Mouse (Mus musculus) CH12.LX (cell line): ENCODE data around the gene Dlg5. TPM values are rescaled to one million over a fixed set of nuclear protein-coding genes. Genes with fewer than 3 reads are reported as not detected.
A peak's percentile ranks its signal among the peaks of the same experiment; 100 is the strongest.

Source experiments
- DNase-seq: peaks from one replicate; pipeline ENCODE4 v3.0.0-alpha.2; 2013; ENCODE audit errors: extremely low read depth
- H3K27ac ChIP-seq: 2 replicates; pipeline ENCODE4 v1.5.1; 2012; ENCODE audit warnings: low read depth, mild to moderate bottlenecking, control low read depth, moderate library complexity; ENCODE audit not compliant: insufficient read depth
- H3K27me3 ChIP-seq: replicated peaks from 2 replicates; pipeline ENCODE3; 2012; ENCODE audit warnings: inconsistent platforms
- H3K36me3 ChIP-seq, 2 experiments: replicated peaks in 1 of 2; 2 replicates each; pipeline versions ENCODE3 to v1.6.1; 2012; ENCODE audit warnings: inconsistent platforms in 1 of 2, low read length in 1 of 2, mild to moderate bottlenecking in 1 of 2, mixed read lengths in 1 of 2, moderate library complexity in 1 of 2; ENCODE audit not compliant: control insufficient read depth in 1 of 2, insufficient read depth in 1 of 2
- H3K4me1 ChIP-seq, 2 experiments: 2 replicates each; pipeline ENCODE4 v1.6.1; 2012; ENCODE audit warnings: inconsistent platforms in 1 of 2, moderate library complexity in 1 of 2; ENCODE audit not compliant: insufficient read depth in 2 of 2, control insufficient read depth in 1 of 2
- H3K4me2 ChIP-seq: 2 replicates; pipeline ENCODE4 v1.6.1; 2012; ENCODE audit warnings: low read depth, mild to moderate bottlenecking, control low read depth; ENCODE audit not compliant: poor library complexity, insufficient read depth, severe bottlenecking
- H3K4me3 ChIP-seq, 3 experiments: fragments of 150-350 bp in 1 of 3; sonication (generic) in 1 of 3; replicated peaks in 1 of 3; 2 replicates each; pipeline versions ENCODE3 to v1.5.1; 2011 to 2012; ENCODE audit warnings: low read depth in 2 of 3, low read length in 2 of 3, mild to moderate bottlenecking in 2 of 3, moderate library complexity in 2 of 3, control low read depth in 1 of 3, improper control_type of control experiment in 1 of 3, inconsistent platforms in 1 of 3, mixed read lengths in 1 of 3; ENCODE audit not compliant: poor library complexity in 1 of 3
- H3K79me2 ChIP-seq: replicated peaks from 2 replicates; pipeline ENCODE4 v1.6.1; 2012; ENCODE audit warnings: mild to moderate bottlenecking, moderate library complexity; ENCODE audit not compliant: control insufficient read depth, poor library complexity, insufficient read depth, severe bottlenecking; ENCODE audit errors: extremely low read depth
- H3K9ac ChIP-seq: 2 replicates; pipeline ENCODE4 v1.6.1; 2012; ENCODE audit warnings: low read depth, mild to moderate bottlenecking, control low read depth, moderate library complexity; ENCODE audit not compliant: insufficient read depth
- H3K9me3 ChIP-seq: replicated peaks from 2 replicates; pipeline ENCODE3; 2012; ENCODE audit warnings: low read length, inconsistent platforms, mixed read lengths
- BHLHE40 ChIP-seq: IDR thresholded peaks from 2 replicates; pipeline ENCODE4 v1.6.1; 2011; ENCODE audit warnings: mild to moderate bottlenecking, low read depth, low read length, improper control_type of control experiment
- CHD1 ChIP-seq: IDR thresholded peaks from 2 replicates; pipeline ENCODE4 v1.6.1; 2012; ENCODE audit warnings: low read depth, low read length, improper control_type of control experiment, inconsistent platforms
- HCFC1 ChIP-seq: IDR thresholded peaks from 2 replicates; pipeline ENCODE4 v1.6.1; 2012; ENCODE audit warnings: low read depth, mild to moderate bottlenecking, inconsistent platforms, low read length, improper control_type of control experiment
- IRF4 ChIP-seq: IDR thresholded peaks from 2 replicates; pipeline ENCODE4 v1.6.1; 2014; ENCODE audit warnings: low read depth, mild to moderate bottlenecking, inconsistent platforms, low read length, improper control_type of control experiment
- KAT2A ChIP-seq: IDR thresholded peaks from 2 replicates; pipeline ENCODE4 v1.6.1; 2012; ENCODE audit warnings: low read length, improper control_type of control experiment, inconsistent platforms; ENCODE audit not compliant: insufficient replicate concordance
- MAFK ChIP-seq: IDR thresholded peaks from 2 replicates; pipeline ENCODE4 v1.6.1; 2011; ENCODE audit warnings: low read length, improper control_type of control experiment; ENCODE audit not compliant: insufficient replicate concordance
- MAX ChIP-seq: IDR thresholded peaks from 2 replicates; pipeline ENCODE4 v1.6.1; 2011; ENCODE audit warnings: low read length, improper control_type of control experiment
- MAZ ChIP-seq: IDR thresholded peaks from 2 replicates; pipeline ENCODE4 v1.6.1; 2012; ENCODE audit warnings: low read depth, mild to moderate bottlenecking, inconsistent platforms, low read length, improper control_type of control experiment, moderate library complexity
- MYC ChIP-seq: IDR thresholded peaks from 2 replicates; pipeline ENCODE4 v1.6.1; 2011; ENCODE audit warnings: low read depth, mild to moderate bottlenecking, improper control_type of control experiment, low read length
- NRF1 ChIP-seq: IDR thresholded peaks from 2 replicates; pipeline ENCODE4 v1.6.1; 2014; ENCODE audit warnings: low read depth, mild to moderate bottlenecking, inconsistent platforms, low read length, improper control_type of control experiment, moderate library complexity
- PAX5 ChIP-seq: IDR thresholded peaks from 2 replicates; pipeline ENCODE4 v1.6.1; 2012; ENCODE audit warnings: low read length, inconsistent platforms, mixed read lengths
- POLR2AphosphoS2 ChIP-seq: IDR thresholded peaks from 2 replicates; pipeline ENCODE4 v1.6.1; 2011; ENCODE audit warnings: low read depth, low read length, improper control_type of control experiment
- SIN3A ChIP-seq: IDR thresholded peaks from 2 replicates; pipeline ENCODE4 v1.6.1; 2012; ENCODE audit warnings: low read length, improper control_type of control experiment, inconsistent platforms
- UBTF ChIP-seq: IDR thresholded peaks from 2 replicates; pipeline ENCODE4 v1.6.1; 2012; ENCODE audit warnings: low read depth, mild to moderate bottlenecking, inconsistent platforms, low read length, improper control_type of control experiment, moderate library complexity
- USF1 ChIP-seq: IDR thresholded peaks from 2 replicates; pipeline ENCODE4 v1.6.1; 2014; ENCODE audit warnings: low read depth, mild to moderate bottlenecking, inconsistent platforms, low read length, improper control_type of control experiment
- USF2 ChIP-seq: conservative IDR thresholded peaks from 2 replicates; pipeline ENCODE4 v1.6.1; 2011; ENCODE audit warnings: low read depth, low read length, improper control_type of control experiment
- ZKSCAN1 ChIP-seq: IDR thresholded peaks from 2 replicates; pipeline ENCODE4 v1.6.1; 2012; ENCODE audit warnings: low read depth, inconsistent platforms, low read length, improper control_type of control experiment, borderline replicate concordance
- ZMIZ1 ChIP-seq: IDR thresholded peaks from 2 replicates; pipeline ENCODE4 v1.6.1; 2012; ENCODE audit warnings: low read depth, mild to moderate bottlenecking, inconsistent platforms, low read length, improper control_type of control experiment
- dilution Hi-C: fragments of 300-500 bp; cut with MboI; formaldehyde crosslinking; loops from 2 replicates; pipeline ENCODE4 v1.14.3; 2020; ENCODE audit warnings: low sequenced_read_pairs; ENCODE audit not compliant: extremely low pct_unique_long_range_greater_than_20kb, extremely low pct_ligation_motif_present
- in situ Hi-C: fragments of 300-500 bp; cut with MboI; formaldehyde crosslinking; loops from 3 replicates; pipeline ENCODE4 v1.14.3; 2019; ENCODE audit warnings: low sequenced_read_pairs, low pct_ligation_motif_present, low pct_unique_long_range_greater_than_20kb, mixed read lengths
- polyA plus RNA-seq: library from polyadenylated mRNA; unstranded; fragments of >175 nt; gene quantifications from 2 replicates; pipeline ENCODE4 v1.2.1, GENCODE M21; 2012; ENCODE audit warnings: low read depth; ENCODE audit not compliant: insufficient read length
- total RNA-seq, 2 experiments: library from RNA; depleted of rRNA; stranded (reverse); fragments of 300-350 nt in 1 of 2; fragments of >200 nt in 1 of 2; gene quantifications; 2 replicates each; pipeline ENCODE4 v1.2.3; 2012 to 2014

Gene Dlg5
- total and polyA plus RNA-seq, 3 experiments: 0.07 to 0.76 TPM; not detected in 1

GRCm38 (mm10) chr14:24189598-24189997 lies 56.1 kb downstream of the Dlg5 start:
- dilution Hi-C loops: no loop called here
- Histone ChIP-seq H3K79me2 (no peaks in the 10 kb centered on the region), H3K9ac (no peak overlapping the region), H3K4me1 (peaks cover 0 to 8% of the 10 kb centered on the region in 2 experiments; a peak in 2 of 4 replicates), H3K4me3 (no peak overlapping the region), H3K4me2 (no peak overlapping the region), H3K27me3 (peaks cover 8% of the 10 kb centered on the region), H3K27ac (no peak overlapping the region), H3K36me3 (no peaks in the 10 kb centered on the region), H3K9me3 (peaks cover 58% of the 10 kb centered on the region)
- TF ChIP-seq HCFC1 (no peak), UBTF (no peak), ZKSCAN1 (no peak), MYC (no peak), IRF4 (no peak)
- in situ Hi-C loops: no loop called here
- DNase-seq: no peak

- H3K4me1 ChIP-seq: peaks cover 0 to 8% of the 10 kb centered on the region in 2 experiments; a peak in 2 of 4 replicates
- H3K27ac ChIP-seq: no peak overlapping the region
- dilution Hi-C loops: no loop called here
- H3K79me2 ChIP-seq: no peaks in the 10 kb centered on the region
- peaks cover 49% of the 10 kb centered on the region for H3K9me3 ChIP-seq
- H3K4me3 ChIP-seq: no peak overlapping the region
- peaks cover 2% of the 10 kb centered on the region for H3K27me3 ChIP-seq
- peak; percentile 3 for DNase-seq
- H3K4me2 ChIP-seq: no peak overlapping the region
- TF ChIP-seq USF1 (no peak), SIN3A (no peak), PAX5 (no peak), IRF4 (no peak), USF2 (no peak), MAX (no peak), KAT2A (no peak), CHD1 (no peak), BHLHE40 (no peak), MAFK (no peak), MAZ (no peak), ZMIZ1 (no peak), POLR2AphosphoS2 (no peak), MYC (no peak), NRF1 (no peak)
- H3K9ac ChIP-seq: no peak overlapping the region
- no peaks in the 10 kb centered on the region for H3K36me3 ChIP-seq
- in situ Hi-C loops: no loop called here
These were observed 60.2 kb downstream of the Dlg5 start for GRCm38 (mm10) chr14:24185514-24185913.
